In genomic region chr12:73584610-73585240, GRCm38 (mm10) we compare ENCODE assay signal across 8 mouse cellular contexts. TPM values are rescaled to one million over a fixed set of nuclear protein-coding genes. Genes with fewer than 3 reads are reported as not detected.
DNase-seq lines count a peak whose midpoint lies in the region; ATAC-seq and TF ChIP-seq lines count a peak whose summit lies in the region.

Gene Prkch (plus strand): TSS chr12:73584796.

- WGBS in intestine, postnatal 0 days, result under 1% methylated on average over 57 of the region's 61 CpGs
- WGBS in limb, embryonic 10.5 days, result under 1% methylated on average over 54 of the region's 61 CpGs
- WGBS in midbrain, embryonic 10.5 days, result under 1% methylated on average over 53 of the region's 61 CpGs

- H3K4me2 ChIP-seq in intestine, postnatal 0 days (replicated peaks; ENCODE audit: low read depth), result peak within 1 kb of the TSS; percentile 100

- no peaks in the 10 kb centered on the region; the same call in 1 of the 2 replicates for H3K4me1 ChIP-seq in intestine, postnatal 0 days (replicated peaks; ENCODE audit: control insufficient read depth, insufficient read depth, low read length)
- H3K4me1 ChIP-seq in limb, embryonic 10.5 days, result peaks cover 24% of the 10 kb centered on the region
- peaks cover 21% of the 10 kb centered on the region for H3K4me1 ChIP-seq in midbrain, embryonic 10.5 days

- H3K27ac ChIP-seq in intestine, postnatal 0 days (ENCODE audit: low read depth, low read length), result peak within 1 kb of the TSS; percentile 66
- peak within 1 kb of the TSS; percentile 85 for H3K27ac ChIP-seq in limb, embryonic 10.5 days
- H3K27ac ChIP-seq in midbrain, embryonic 10.5 days (replicated peaks), result peak within 1 kb of the TSS; percentile 87

- no peaks in the 10 kb centered on the region for H3K27me3 ChIP-seq in intestine, postnatal 0 days (replicated peaks; ENCODE audit: control insufficient read depth, insufficient read depth, low read length)
- H3K27me3 ChIP-seq in limb, embryonic 10.5 days (ENCODE audit: low read depth, poor library complexity, severe bottlenecking), result peaks cover 80% of the 10 kb centered on the region
- peaks cover 73% of the 10 kb centered on the region for H3K27me3 ChIP-seq in midbrain, embryonic 10.5 days (ENCODE audit: low read depth, poor library complexity, severe bottlenecking)

- H3K36me3 ChIP-seq in intestine, postnatal 0 days (ENCODE audit: control insufficient read depth, insufficient read depth), result no peaks in the 10 kb centered on the region
- H3K36me3 ChIP-seq in limb, embryonic 10.5 days, result no peaks in the 10 kb centered on the region
- no peaks in the 10 kb centered on the region for H3K36me3 ChIP-seq in midbrain, embryonic 10.5 days

- TF ChIP-seq CTCF in intestine, postnatal 0 days (IDR thresholded peaks at IDR 0.05; ENCODE audit: low read depth), result peak; percentile 76

- peak within 1 kb of the TSS; percentile 75 for H3K4me3 ChIP-seq in intestine, postnatal 0 days (ENCODE audit: low read depth, low read length)
- H3K4me3 ChIP-seq in limb, embryonic 10.5 days, result peak within 1 kb of the TSS; percentile 65
- H3K4me3 ChIP-seq in midbrain, embryonic 10.5 days, result peak within 1 kb of the TSS; percentile 75

- peak; percentile 86 for ATAC-seq in intestine, postnatal 0 days

- DNase-seq in adrenal gland, adult (ENCODE audit: inconsistent age in 2 of 2, low spot score in 1 of 2), result peak; percentile 82 to 91
- peak; percentile 66 for DNase-seq in embryo, embryonic 11.5 days (ENCODE audit: low read depth, low spot score)
- peak; percentile 99 for DNase-seq in heart, adult 11 months
- peak; percentile 87 for DNase-seq in limb, embryonic 10.5 days (ENCODE audit: low spot score)
- DNase-seq in midbrain, embryonic 10.5 days (ENCODE audit: low spot score), result peak; percentile 87
- DNase-seq in right cerebral cortex, postnatal 25 days, result peak; percentile 72
- peak; percentile 73 for DNase-seq in urinary bladder, postnatal 25 days (ENCODE audit: low spot score)

- peak within 1 kb of the TSS; percentile 60 for H3K9ac ChIP-seq in intestine, postnatal 0 days (ENCODE audit: low read depth, low read length)

- no peaks in the 10 kb centered on the region for H3K9me3 ChIP-seq in intestine, postnatal 0 days (ENCODE audit: control insufficient read depth)
- no peaks in the 10 kb centered on the region for H3K9me3 ChIP-seq in limb, embryonic 10.5 days (replicated peaks)
- no peaks in the 10 kb centered on the region for H3K9me3 ChIP-seq in midbrain, embryonic 10.5 days (replicated peaks)

RNA-seq across cellular contexts. Expression of gene Prkch, which starts in this region (rescaled TPM):
- polyA plus RNA-seq in intestine, postnatal 0 days (2015; fragmentation: Nextera tagmentation; extraction: Ambion mirVana), result 3.3 and 3.7 TPM in 2 replicates
- polyA plus RNA-seq in limb, embryonic 10.5 days (2016; fragmentation: Nextera tagmentation; extraction: Ambion mirVana), result 6.4 and 7.4 TPM in 2 replicates
- 4.0 and 4.9 TPM in 2 replicates for polyA plus RNA-seq in midbrain, embryonic 10.5 days (2016; fragmentation: Nextera tagmentation; extraction: Ambion mirVana)

Comparison
In these comparisons a context has a peak if more than half of its experiments do, and no peak if none do; other contexts are left out.
1. Peak in every context shown above with its lines: DNase-seq, ATAC-seq, H3K4me3 ChIP-seq and H3K27ac ChIP-seq.